Mouse (Mus musculus) bone marrow macrophage, adult 2 months (primary cell): ENCODE data around the gene Zc2hc1c.

Source experiments
- CTCF ChIP-seq: IDR thresholded peaks from 2 replicates; pipeline ENCODE4 v1.5.1; 2012; ENCODE audit warnings: low read depth, mild to moderate bottlenecking, low read length, moderate library complexity
- POLR2A ChIP-seq: IDR thresholded peaks from 2 replicates; pipeline ENCODE4 v1.6.1; 2012; ENCODE audit warnings: mild to moderate bottlenecking, low read depth, low read length, borderline replicate concordance

DNA sequence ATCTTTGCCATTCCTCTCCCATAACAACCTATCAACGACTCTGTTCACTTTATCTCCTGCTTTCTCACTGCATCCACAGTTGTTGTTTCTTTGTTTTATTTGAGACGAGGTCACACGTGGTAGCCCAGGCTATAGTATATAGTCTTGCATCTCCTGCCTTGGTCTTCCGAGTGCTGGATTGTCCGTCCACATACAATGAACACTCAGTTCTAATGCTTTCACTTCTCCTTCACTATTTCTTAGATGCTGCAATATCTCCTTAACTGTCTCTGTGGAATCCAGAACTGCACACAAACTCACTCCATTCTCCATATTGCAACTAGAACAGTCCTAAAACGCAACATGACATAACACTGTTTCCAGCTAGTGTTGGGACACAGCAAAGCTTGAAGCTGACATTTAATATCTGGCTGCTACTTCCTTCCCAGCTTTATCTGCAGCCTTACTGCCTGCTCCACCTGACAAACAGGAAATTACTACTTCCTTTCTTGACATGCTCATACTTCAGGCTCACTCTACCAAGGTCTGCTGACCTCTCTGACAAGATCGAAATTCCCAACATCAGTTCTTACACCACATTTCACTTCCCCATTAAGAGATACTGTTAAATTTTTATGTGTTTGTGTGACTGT, 31.3 kb upstream of the Zc2hc1c start:
- TF ChIP-seq POLR2A (no peak), CTCF (no peak)
